Mouse (Mus musculus) liver, embryonic 12.5 days (tissue): Measurements from ENCODE around the gene Hoxc8. TPM values are rescaled to one million over a fixed set of nuclear protein-coding genes. Genes with fewer than 3 reads are reported as not detected.

ENCODE experiments used
- ATAC-seq: fragments of 200-750 bp; cut with Nextera tagmentation; 2 replicates; pipeline ENCODE4 v1.8.0; 2017; ENCODE audit warnings: moderate number of reproducible peaks, mild to moderate bottlenecking, moderate library complexity
- H3K27ac ChIP-seq: fragments of 300-500 bp; sonication (generic); 2 replicates; pipeline ENCODE4 v1.5.1; 2016; ENCODE audit warnings: mild to moderate bottlenecking
- H3K27me3 ChIP-seq: fragments of 300-500 bp; sonication (generic); replicated peaks from 2 replicates; pipeline ENCODE4 v1.6.1; 2016; ENCODE audit warnings: mild to moderate bottlenecking, moderate library complexity
- H3K36me3 ChIP-seq: fragments of 300-500 bp; sonication (generic); 2 replicates; pipeline ENCODE4 v1.6.1; 2016; ENCODE audit warnings: mild to moderate bottlenecking, moderate library complexity
- H3K4me1 ChIP-seq: fragments of 300-500 bp; sonication (generic); 2 replicates; pipeline ENCODE4 v1.6.1; 2016
- H3K4me2 ChIP-seq: fragments of 300-500 bp; sonication (generic); 2 replicates; pipeline ENCODE4 v1.6.1; 2016; ENCODE audit warnings: mild to moderate bottlenecking, moderate library complexity
- H3K4me3 ChIP-seq: fragments of 300-500 bp; sonication (generic); 2 replicates; pipeline ENCODE4 v1.5.1; 2016; ENCODE audit warnings: mild to moderate bottlenecking, moderate library complexity
- H3K9ac ChIP-seq: fragments of 300-500 bp; sonication (generic); 2 replicates; pipeline ENCODE4 v1.6.1; 2016; ENCODE audit warnings: mild to moderate bottlenecking, moderate library complexity
- H3K9me3 ChIP-seq: fragments of 300-500 bp; sonication (generic); replicated peaks from 2 replicates; pipeline ENCODE4 v1.6.1; 2016; ENCODE audit warnings: mild to moderate bottlenecking, moderate library complexity
- WGBS: fragments of 180-500 bp; shearing (Covaris S2); methylation state at CpG from one replicate; pipeline ENCODE4 v1.1.7; 2016; ENCODE audit not compliant: insufficient replicate concordance; 5-methylcytosine and 5-hydroxymethylcytosine counted together
- polyA plus RNA-seq: library from polyadenylated mRNA; unstranded; fragments of >200 nt; fragmentation: Nextera tagmentation; extraction: Ambion mirVana; gene quantifications from 2 replicates; pipeline ENCODE4 v1.2.1, GENCODE M21; 2016

Gene Hoxc8
- polyA plus RNA-seq, 1 experiment from 2014 or later, result 0.08 TPM

GRCm38 (mm10) chr15:103002821-103003448, 12.5 kb downstream of the Hoxc8 start:
- no peak overlapping the region for H3K27ac ChIP-seq
- H3K27me3 ChIP-seq, result peaks cover 100% of the 10 kb centered on the region
- no peaks in the 10 kb centered on the region for H3K36me3 ChIP-seq
- H3K9me3 ChIP-seq, result no peaks in the 10 kb centered on the region
- H3K4me3 ChIP-seq, result no peak overlapping the region
- H3K4me1 ChIP-seq, result peaks cover 17% of the 10 kb centered on the region; the same call in 1 of the 2 replicates
- no peak for ATAC-seq
- H3K4me2 ChIP-seq, result no peak overlapping the region
- 9% methylated on average over 13 of the region's 13 CpGs for WGBS
- H3K9ac ChIP-seq, result no peak overlapping the region

GRCm38 (mm10) chr15:103005308-103005707, 14.9 kb downstream of the Hoxc8 start:
- no peak for ATAC-seq
- no peaks in the 10 kb centered on the region for H3K36me3 ChIP-seq
- no peak overlapping the region for H3K4me2 ChIP-seq
- H3K27ac ChIP-seq, result no peak overlapping the region
- peaks cover 100% of the 10 kb centered on the region for H3K27me3 ChIP-seq
- WGBS, result 3% methylated on average over 17 of the region's 17 CpGs
- H3K4me1 ChIP-seq, result 0 out of 2 replicates have a peak, but pooled peaks cover 4% of the 10 kb centered on the region
- H3K4me3 ChIP-seq, result no peak overlapping the region
- no peaks in the 10 kb centered on the region for H3K9me3 ChIP-seq
- H3K9ac ChIP-seq, result no peak overlapping the region

GRCm38 (mm10) chr15:103005797-103006196, 15.4 kb downstream of the Hoxc8 start:
- 9% methylated on average over 5 of the region's 5 CpGs for WGBS
- H3K9ac ChIP-seq, result no peak overlapping the region
- no peaks in the 10 kb centered on the region for H3K9me3 ChIP-seq
- no peak overlapping the region for H3K4me3 ChIP-seq
- ATAC-seq, result no peak
- no peaks in the 10 kb centered on the region for H3K4me1 ChIP-seq
- H3K27me3 ChIP-seq, result peaks cover 100% of the 10 kb centered on the region
- H3K4me2 ChIP-seq, result no peak overlapping the region
- no peaks in the 10 kb centered on the region for H3K36me3 ChIP-seq
- H3K27ac ChIP-seq, result no peak overlapping the region

GRCm38 (mm10) chr15:103006326-103006725, 15.9 kb downstream of the Hoxc8 start:
- WGBS, result 21% methylated on average over 1 of the region's 1 CpGs
- no peak for ATAC-seq
- no peaks in the 10 kb centered on the region for H3K36me3 ChIP-seq
- H3K4me3 ChIP-seq, result no peak overlapping the region
- no peaks in the 10 kb centered on the region for H3K4me1 ChIP-seq
- H3K27me3 ChIP-seq, result peaks cover 100% of the 10 kb centered on the region
- no peak overlapping the region for H3K4me2 ChIP-seq
- H3K27ac ChIP-seq, result no peak overlapping the region
- H3K9ac ChIP-seq, result no peak overlapping the region
- H3K9me3 ChIP-seq, result no peaks in the 10 kb centered on the region

GRCm38 (mm10) chr15:103009265-103010111, 19.1 kb downstream of the Hoxc8 start:
- H3K9ac ChIP-seq, result no peak overlapping the region

GRCm38 (mm10) chr15:103010112-103010846, 19.9 kb downstream of the Hoxc8 start:
- Histone ChIP-seq H3K9ac (no peak overlapping the region), H3K9me3 (no peaks in the 10 kb centered on the region), H3K4me3 (0 out of 2 replicates have a peak overlapping the region, but pooled peaks have one; percentile 3), H3K27me3 (peaks cover 99% of the 10 kb centered on the region), H3K4me2 (no peak overlapping the region), H3K36me3 (no peaks in the 10 kb centered on the region), H3K27ac (no peak overlapping the region), H3K4me1 (0 out of 2 replicates have a peak, but pooled peaks cover 4% of the 10 kb centered on the region)
- WGBS, result 2% methylated on average over 31 of the region's 31 CpGs
- no peak for ATAC-seq

More at GRCm38 (mm10) chr15:103009265-103010111, 19.1 kb downstream of the Hoxc8 start:
- no peak for ATAC-seq
- Histone ChIP-seq H3K36me3 (no peaks in the 10 kb centered on the region), H3K4me2 (no peak overlapping the region; the same call in 1 of the 2 replicates), H3K27ac (no peak overlapping the region), H3K4me3 (0 out of 2 replicates have a peak overlapping the region, but pooled peaks have one; percentile 3), H3K9me3 (no peaks in the 10 kb centered on the region), H3K4me1 (0 out of 2 replicates have a peak, but pooled peaks cover 4% of the 10 kb centered on the region), H3K27me3 (peaks cover 99% of the 10 kb centered on the region)
- 4% methylated on average over 27 of the region's 27 CpGs for WGBS

DNA sequence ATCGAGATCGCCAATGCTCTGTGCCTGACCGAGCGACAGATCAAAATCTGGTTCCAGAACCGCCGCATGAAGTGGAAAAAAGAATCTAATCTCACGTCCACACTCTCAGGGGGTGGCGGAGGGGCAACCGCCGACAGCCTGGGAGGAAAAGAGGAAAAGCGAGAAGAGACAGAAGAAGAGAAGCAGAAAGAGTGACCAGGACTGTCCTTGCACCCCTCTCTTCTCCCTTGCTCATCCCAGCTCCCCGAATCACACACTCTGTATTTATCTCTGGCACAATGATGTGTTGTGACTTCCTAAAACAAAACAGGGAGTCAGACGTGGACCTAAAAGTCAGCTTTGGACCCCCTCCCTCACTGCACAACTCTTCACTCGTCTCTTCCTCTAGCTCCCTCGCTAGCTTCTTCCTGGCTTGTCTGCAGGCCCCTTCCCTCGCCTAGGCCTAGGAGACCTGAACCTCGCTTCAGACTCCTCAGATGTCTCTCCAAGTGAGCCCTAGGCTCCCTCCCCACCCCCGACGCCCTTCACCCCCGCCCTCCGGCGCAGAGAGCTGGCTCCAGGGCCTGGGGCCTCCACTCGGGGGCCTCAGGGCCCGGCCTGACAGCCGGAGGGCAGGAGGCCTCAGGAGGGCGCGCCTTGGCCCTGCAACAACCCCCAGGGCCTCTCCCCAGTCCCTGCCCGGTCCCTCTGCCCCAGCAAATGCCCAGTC, 20.6 kb downstream of the Hoxc8 start:
- H3K9ac ChIP-seq, result no peak overlapping the region

GRCm38 (mm10) chr15:103011928-103012486, 21.6 kb downstream of the Hoxc8 start:
- 0 out of 2 replicates have a peak, but pooled peaks cover 4% of the 10 kb centered on the region for H3K4me1 ChIP-seq
- WGBS, result 4% methylated on average over 26 of the region's 26 CpGs
- no peak overlapping the region for H3K9ac ChIP-seq
- no peak for ATAC-seq
- H3K36me3 ChIP-seq, result no peaks in the 10 kb centered on the region
- no peak overlapping the region for H3K4me3 ChIP-seq
- H3K9me3 ChIP-seq, result no peaks in the 10 kb centered on the region
- peak overlapping the region; percentile 17 for H3K4me2 ChIP-seq
- H3K27me3 ChIP-seq, result peaks cover 99% of the 10 kb centered on the region
- H3K27ac ChIP-seq, result no peak overlapping the region

More for the DNA sequence above, 20.6 kb downstream of the Hoxc8 start:
- no peaks in the 10 kb centered on the region for H3K36me3 ChIP-seq
- 0 out of 2 replicates have a peak, but pooled peaks cover 4% of the 10 kb centered on the region for H3K4me1 ChIP-seq
- H3K9me3 ChIP-seq, result no peaks in the 10 kb centered on the region
- peaks cover 99% of the 10 kb centered on the region for H3K27me3 ChIP-seq
- WGBS, result 3% methylated on average over 28 of the region's 28 CpGs
- H3K4me2 ChIP-seq, result no peak overlapping the region
- ATAC-seq, result no peak
- no peak overlapping the region for H3K4me3 ChIP-seq
- H3K27ac ChIP-seq, result no peak overlapping the region

DNA sequence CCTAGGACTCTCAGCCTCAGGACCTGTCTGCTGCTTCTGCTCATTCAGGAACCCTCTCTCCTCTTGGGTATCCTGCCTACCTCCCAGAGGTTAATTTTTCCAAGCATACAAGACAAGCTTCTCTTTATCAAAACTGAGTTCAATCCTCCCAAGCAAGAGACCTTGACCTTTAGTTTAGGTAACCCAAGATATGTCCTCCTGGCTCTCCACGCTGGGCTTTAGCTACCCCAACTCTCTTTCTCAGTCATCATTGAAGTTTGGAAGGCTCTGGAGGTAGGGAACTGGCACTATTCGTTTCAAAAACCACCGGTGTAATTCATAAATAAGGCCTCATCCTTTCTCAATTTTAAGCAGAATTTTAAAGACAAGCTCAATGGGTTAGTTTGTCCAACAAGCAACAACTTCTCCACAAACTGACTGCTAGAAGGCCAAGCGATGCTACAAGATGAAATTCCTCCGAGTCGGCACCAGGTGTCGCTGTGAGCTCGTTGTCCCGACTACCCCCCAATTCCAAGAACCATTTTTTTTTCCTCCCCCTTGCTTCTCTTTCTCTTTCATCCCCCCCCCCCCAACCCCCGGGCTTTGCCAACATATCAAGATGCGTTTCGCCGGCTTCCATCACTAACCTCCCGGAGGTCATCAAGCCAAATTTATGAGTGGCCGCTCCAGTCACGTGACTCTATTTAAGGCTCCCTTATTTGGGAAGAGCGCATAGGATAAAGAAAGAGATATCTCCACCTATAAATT, 23.0 kb downstream of the Hoxc8 start:
- no peaks in the 10 kb centered on the region for H3K36me3 ChIP-seq
- H3K9ac ChIP-seq, result no peak overlapping the region
- peak overlapping the region; percentile 27; the same call in 1 of the 2 replicates for H3K4me3 ChIP-seq
- peak overlapping the region; percentile 17 for H3K4me2 ChIP-seq
- H3K27me3 ChIP-seq, result peaks cover 99% of the 10 kb centered on the region
- no peaks in the 10 kb centered on the region for H3K9me3 ChIP-seq
- 0 out of 2 replicates have a peak, but pooled peaks cover 4% of the 10 kb centered on the region for H3K4me1 ChIP-seq
- ATAC-seq, result no peak
- 4% methylated on average over 17 of the region's 17 CpGs for WGBS
- no peak overlapping the region for H3K27ac ChIP-seq

GRCm38 (mm10) chr15:103014166-103015008, 24.0 kb downstream of the Hoxc8 start:
- Histone ChIP-seq H3K9ac (no peak overlapping the region; the same call in 1 of the 2 replicates), H3K4me2 (peak overlapping the region; percentile 17), H3K27ac (no peak overlapping the region), H3K27me3 (peaks cover 99% of the 10 kb centered on the region), H3K4me3 (peak overlapping the region; percentile 27), H3K9me3 (no peaks in the 10 kb centered on the region), H3K36me3 (no peaks in the 10 kb centered on the region), H3K4me1 (0 out of 2 replicates have a peak, but pooled peaks cover 4% of the 10 kb centered on the region)
- no peak for ATAC-seq
- 2% methylated on average over 49 of the region's 57 CpGs for WGBS
